Mouse (Mus musculus): ENCODE results near the gene Akap14. TPM values are rescaled to one million over a fixed set of nuclear protein-coding genes. Genes with fewer than 3 reads are reported as not detected.
A peak's percentile ranks its signal among the peaks of the same experiment; 100 is the strongest.
"Not testable (repeated sequence)": the region's sequence is repeated elsewhere in the genome, so short reads cannot be mapped to it uniquely, and the experiment has no call there.

Akap14 gene
- polyA plus RNA-seq (2021): not detected

- DNase-seq (ENCODE audit: low read depth, low spot score) (no peak), ATAC-seq (no peak)
- ChIA-PET POLR2A (interaction anchor here (0.6 kb wide), 1 partner anchor 307 kb away, joined by 3 read pairs; no protein-coding TSS in a partner anchor), CTCF (no interaction called here)
- TF ChIP-seq CTCF (IDR thresholded peaks at IDR 0.05): no peak
- peaks cover 9% of the 10 kb centered on the region for H3K27me3 ChIP-seq
- in situ Hi-C loops (cut with MboI; ENCODE audit: low pct_unique_long_range_greater_than_20kb): no loop called here
These were observed at the start of gene Akap14 for GRCm38 (mm10) chrX:37168742-37169141. Gene Akap14 (minus strand): TSS chrX:37168842.

- TF ChIP-seq CTCF (IDR thresholded peaks at IDR 0.05): no peak
- ChIA-PET POLR2A (no interaction called here), CTCF (no interaction called here)
- H3K27me3 ChIP-seq: peaks cover 56% of the 10 kb centered on the region
- DNase-seq (ENCODE audit: low read depth, low spot score) (no peak), ATAC-seq (no peak)
- in situ Hi-C loops (cut with MboI; ENCODE audit: low pct_unique_long_range_greater_than_20kb): no loop called here
These were observed 42.3 kb upstream of the Akap14 start, which contains the start of gene Gm9 for GRCm38 (mm10) chrX:37210941-37211340. Gene Gm9 (minus strand): TSS chrX:37211041.

- POLR2A ChIA-PET: no interaction called here
- DNase-seq (ENCODE audit: low read depth, low spot score): no peak
- in situ Hi-C loops (cut with MboI; ENCODE audit: low pct_unique_long_range_greater_than_20kb): no loop called here
- no peak for ATAC-seq
- H3K27me3 ChIP-seq: peaks cover 3% of the 10 kb centered on the region
- no peak for TF ChIP-seq CTCF (IDR thresholded peaks at IDR 0.05)
- CTCF ChIA-PET: no interaction called here
These were observed 30.0 kb upstream of the Akap14 start for GRCm38 (mm10) chrX:37198676-37199075.

GRCm38 (mm10) chrX:37191744-37192379, 23.2 kb upstream of the Akap14 start:
- CTCF ChIA-PET: no interaction called here
- POLR2A ChIA-PET: no interaction called here
- in situ Hi-C loops (cut with MboI; ENCODE audit: low pct_unique_long_range_greater_than_20kb): no loop called here
- no peak for DNase-seq (ENCODE audit: low read depth, low spot score)
- H3K27me3 ChIP-seq: no peaks in the 10 kb centered on the region
- TF ChIP-seq CTCF (IDR thresholded peaks at IDR 0.05): no peak
- ATAC-seq: peak; percentile 32

- H3K27me3 ChIP-seq: no peaks in the 10 kb centered on the region
- no peak for TF ChIP-seq CTCF (IDR thresholded peaks at IDR 0.05)
- ChIA-PET POLR2A (no interaction called here), CTCF (no interaction called here)
- in situ Hi-C loops (cut with MboI; ENCODE audit: low pct_unique_long_range_greater_than_20kb): no loop called here
- DNase-seq (ENCODE audit: low read depth, low spot score) (peak; percentile 2), ATAC-seq (peak; percentile 80)
These were observed 22.6 kb upstream of the Akap14 start, which contains the start of the genes Ndufa1 and Rnf113a1 for GRCm38 (mm10) chrX:37191105-37191743. Gene Ndufa1 (minus strand): TSS chrX:37191163. Gene Rnf113a1 (plus strand): TSS chrX:37191245.

- POLR2A ChIA-PET: interaction anchor here (0.6 kb wide), 1 partner anchor 17 kb away, joined by 3 read pairs; no protein-coding TSS in a partner anchor
- no peak for DNase-seq (ENCODE audit: low read depth, low spot score)
- in situ Hi-C loops (cut with MboI; ENCODE audit: low pct_unique_long_range_greater_than_20kb): no loop called here
These were observed 22.1 kb upstream of the Akap14 start for GRCm38 (mm10) chrX:37190755-37191104.

GRCm38 (mm10) chrX:37184401-37184800, 15.8 kb upstream of the Akap14 start:
- POLR2A ChIA-PET; in situ Hi-C loops (cut with MboI; ENCODE audit: low pct_unique_long_range_greater_than_20kb); CTCF ChIA-PET; DNase-seq (ENCODE audit: low read depth, low spot score); ATAC-seq: not testable (repeated sequence)
- peaks cover 10% of the 10 kb centered on the region for H3K27me3 ChIP-seq

More at GRCm38 (mm10) chrX:37190755-37191104, 22.1 kb upstream of the Akap14 start:
- no peaks in the 10 kb centered on the region for H3K27me3 ChIP-seq
- no peak for ATAC-seq
- no peak for TF ChIP-seq CTCF (IDR thresholded peaks at IDR 0.05)
- CTCF ChIA-PET: no interaction called here

- POLR2A ChIA-PET: no interaction called here
- peak; percentile 78 for TF ChIP-seq CTCF (IDR thresholded peaks at IDR 0.05)
These were observed 1.6 kb downstream of the Akap14 start for GRCm38 (mm10) chrX:37167085-37167484.

GRCm38 (mm10) chrX:37163115-37163514, 5.5 kb downstream of the Akap14 start:
- no peak for TF ChIP-seq CTCF (IDR thresholded peaks at IDR 0.05)
- CTCF ChIA-PET: no interaction called here
- POLR2A ChIA-PET: no interaction called here
- H3K27me3 ChIP-seq: peaks cover 9% of the 10 kb centered on the region
- in situ Hi-C loops (cut with MboI; ENCODE audit: low pct_unique_long_range_greater_than_20kb): no loop called here
- DNase-seq (ENCODE audit: low read depth, low spot score) (no peak), ATAC-seq (no peak)

More at GRCm38 (mm10) chrX:37167085-37167484, 1.6 kb downstream of the Akap14 start:
- peak; percentile 85 for ATAC-seq
- DNase-seq (ENCODE audit: low read depth, low spot score): no peak
- peaks cover 9% of the 10 kb centered on the region for H3K27me3 ChIP-seq
- CTCF ChIA-PET: interaction anchor here (0.8 to 1.8 kb wide), 2 partner anchors 12 to 22 kb away, joined by 3 to 4 read pairs; no protein-coding TSS in a partner anchor
- in situ Hi-C loops (cut with MboI; ENCODE audit: low pct_unique_long_range_greater_than_20kb): no loop called here

GRCm38 (mm10) chrX:37161169-37161568, 7.5 kb downstream of the Akap14 start:
- ChIA-PET CTCF (no interaction called here), POLR2A (no interaction called here)
- H3K27me3 ChIP-seq: peaks cover 2% of the 10 kb centered on the region
- DNase-seq (ENCODE audit: low read depth, low spot score) (no peak), ATAC-seq (no peak)
- no peak for TF ChIP-seq CTCF (IDR thresholded peaks at IDR 0.05)
- in situ Hi-C loops (cut with MboI; ENCODE audit: low pct_unique_long_range_greater_than_20kb): no loop called here

- peak; percentile 72 for TF ChIP-seq CTCF (IDR thresholded peaks at IDR 0.05)
- CTCF ChIA-PET: no interaction called here
- in situ Hi-C loops (cut with MboI; ENCODE audit: low pct_unique_long_range_greater_than_20kb): no loop called here
- no peaks in the 10 kb centered on the region for H3K27me3 ChIP-seq
- ATAC-seq (no peak), DNase-seq (ENCODE audit: low read depth, low spot score) (no peak)
- POLR2A ChIA-PET: no interaction called here
These were observed 10.8 kb downstream of the Akap14 start for GRCm38 (mm10) chrX:37157839-37158238.

All from Patski (cell line).